Mouse (Mus musculus) midbrain, embryonic 13.5 days (tissue): ENCODE data around the gene Cdca3. TPM values are rescaled to one million over a fixed set of nuclear protein-coding genes. Genes with fewer than 3 reads are reported as not detected.
"Not testable (repeated sequence)": the region's sequence is repeated elsewhere in the genome, so short reads cannot be mapped to it uniquely, and the experiment has no call there.

Experiments
- ATAC-seq: fragments of 200-750 bp; cut with Nextera tagmentation; 2 replicates; pipeline ENCODE4 v1.8.0; 2017; ENCODE audit warnings: mild to moderate bottlenecking, moderate TSS enrichment, moderate library complexity
- H3K27ac ChIP-seq: fragments of 300-500 bp; sonication (generic); 2 replicates; pipeline ENCODE4 v1.5.1; 2015; ENCODE audit warnings: inconsistent platforms, mild to moderate bottlenecking, moderate library complexity
- H3K27me3 ChIP-seq: fragments of 300-500 bp; sonication (generic); 2 replicates; pipeline ENCODE4 v1.6.1; 2015; ENCODE audit warnings: mild to moderate bottlenecking, inconsistent platforms
- H3K36me3 ChIP-seq: fragments of 300-500 bp; sonication (generic); 2 replicates; pipeline ENCODE4 v1.6.1; 2015; ENCODE audit warnings: mild to moderate bottlenecking, inconsistent platforms
- H3K4me1 ChIP-seq: fragments of 300-500 bp; sonication (generic); replicated peaks from 2 replicates; pipeline ENCODE4 v1.6.1; 2015; ENCODE audit warnings: inconsistent platforms
- H3K4me2 ChIP-seq: fragments of 300-500 bp; sonication (generic); replicated peaks from 2 replicates; pipeline ENCODE4 v1.6.1; 2015; ENCODE audit warnings: moderate library complexity, mild to moderate bottlenecking, inconsistent platforms
- H3K4me3 ChIP-seq: fragments of 300-500 bp; sonication (generic); replicated peaks from 2 replicates; pipeline ENCODE4 v1.5.1; 2015; ENCODE audit warnings: mild to moderate bottlenecking, inconsistent platforms
- H3K9ac ChIP-seq: fragments of 300-500 bp; sonication (generic); replicated peaks from 2 replicates; pipeline ENCODE4 v1.6.1; 2015; ENCODE audit warnings: mild to moderate bottlenecking, inconsistent platforms
- H3K9me3 ChIP-seq: fragments of 300-500 bp; sonication (generic); 2 replicates; pipeline ENCODE4 v1.6.1; 2016; ENCODE audit warnings: mild to moderate bottlenecking, inconsistent platforms
- WGBS: fragments of 180-500 bp; shearing (Covaris S2); methylation state at CpG from one replicate; pipeline ENCODE4 v1.1.7; 2015; 5-methylcytosine and 5-hydroxymethylcytosine counted together
- polyA plus RNA-seq: library from polyadenylated mRNA; unstranded; fragments of >200 nt; fragmentation: Nextera tagmentation; extraction: Ambion mirVana; gene quantifications from 2 replicates; pipeline ENCODE4 v1.2.1, GENCODE M21; 2015

Cdca3 gene
- 82.7 and 89.5 TPM in 2 replicates for polyA plus RNA-seq

GRCm38 (mm10) chr6:124828868-124829798 is at the start of gene Cdca3, which contains the start of gene Usp5:
TSS of gene Cdca3 (plus strand) at chr6:124829547.
TSS of gene Usp5 (minus strand) at chr6:124829484.
- peak within 1 kb of the TSS; percentile 89 for H3K4me2 ChIP-seq
- H3K9ac ChIP-seq: peak within 1 kb of the TSS; percentile 72
- H3K27me3 ChIP-seq: no peaks in the 10 kb centered on the region
- WGBS: under 1% methylated on average over 55 of the region's 55 CpGs
- peak within 1 kb of the TSS; percentile 51 for H3K4me3 ChIP-seq
- peaks cover 35% of the 10 kb centered on the region for H3K4me1 ChIP-seq
- no peaks in the 10 kb centered on the region for H3K9me3 ChIP-seq
- ATAC-seq: peak; percentile 97
- peak within 1 kb of the TSS; percentile 92 for H3K27ac ChIP-seq
- peaks cover 37% of the 10 kb centered on the region for H3K36me3 ChIP-seq

- H3K4me2 ChIP-seq: peak overlapping the region; percentile 60
- peaks cover 17% of the 10 kb centered on the region for H3K4me1 ChIP-seq
- WGBS: 2% methylated on average over 10 of the region's 10 CpGs
- H3K9me3 ChIP-seq: no peaks in the 10 kb centered on the region
- H3K36me3 ChIP-seq: no peaks in the 10 kb centered on the region
- H3K27me3 ChIP-seq: peaks cover 7% of the 10 kb centered on the region
- peak overlapping the region; percentile 42; the same call in 1 of the 2 replicates for H3K9ac ChIP-seq
- H3K4me3 ChIP-seq: peak overlapping the region; percentile 36
- no peak overlapping the region for H3K27ac ChIP-seq
- ATAC-seq: peak; percentile 44; the same call in 1 of the 2 replicates
These were observed 49.3 kb upstream of the Cdca3 start for GRCm38 (mm10) chr6:124779984-124780416.

DNA sequence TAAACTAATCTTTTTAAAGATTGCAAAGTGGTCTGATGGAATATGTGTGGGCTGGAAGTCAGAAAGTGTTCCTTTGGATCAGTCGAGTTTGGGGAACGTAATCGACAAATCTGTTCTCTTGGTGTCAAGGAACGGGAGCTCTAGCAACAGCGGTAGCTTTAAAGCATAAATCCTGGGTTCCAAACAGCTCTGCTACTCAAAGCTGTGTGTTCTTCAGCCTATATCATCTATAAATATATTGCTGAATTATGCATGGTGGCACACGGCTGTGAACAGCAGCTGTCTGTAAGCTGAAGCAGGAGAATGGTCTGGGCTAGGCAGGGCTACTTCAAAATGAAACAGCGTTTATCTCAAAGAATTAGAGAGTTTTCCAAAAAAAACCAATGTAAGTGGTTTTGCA is 48.4 kb upstream of the Cdca3 start:
- Histone ChIP-seq H3K4me3 (no peak overlapping the region), H3K36me3 (no peaks in the 10 kb centered on the region), H3K27me3 (peaks cover 7% of the 10 kb centered on the region), H3K9ac (no peak overlapping the region), H3K4me1 (peaks cover 17% of the 10 kb centered on the region), H3K4me2 (no peak overlapping the region), H3K27ac (no peak overlapping the region), H3K9me3 (no peaks in the 10 kb centered on the region)
- WGBS: 89% methylated on average over 7 of the region's 7 CpGs
- ATAC-seq: no peak

GRCm38 (mm10) chr6:124782436-124782835 is 46.9 kb upstream of the Cdca3 start:
- H3K4me3 ChIP-seq: no peak overlapping the region
- H3K36me3 ChIP-seq: no peaks in the 10 kb centered on the region
- peaks cover 7% of the 10 kb centered on the region for H3K27me3 ChIP-seq
- H3K4me1 ChIP-seq: peaks cover 17% of the 10 kb centered on the region
- WGBS: 25% methylated on average over 6 of the region's 6 CpGs
- H3K9ac ChIP-seq: no peak overlapping the region
- ATAC-seq: no peak
- no peaks in the 10 kb centered on the region for H3K9me3 ChIP-seq
- H3K27ac ChIP-seq: no peak overlapping the region
- H3K4me2 ChIP-seq: no peak overlapping the region

GRCm38 (mm10) chr6:124786756-124787420 is 42.5 kb upstream of the Cdca3 start:
- H3K9me3 ChIP-seq: no peaks in the 10 kb centered on the region
- 0 out of 2 replicates have a peak, but pooled peaks cover 3% of the 10 kb centered on the region for H3K4me1 ChIP-seq
- no peak for ATAC-seq
- no peak overlapping the region for H3K27ac ChIP-seq
- H3K9ac ChIP-seq: no peak overlapping the region
- H3K27me3 ChIP-seq: no peaks in the 10 kb centered on the region
- 51% methylated on average over 8 of the region's 8 CpGs for WGBS
- H3K4me2 ChIP-seq: no peak overlapping the region
- H3K36me3 ChIP-seq: no peaks in the 10 kb centered on the region
- H3K4me3 ChIP-seq: no peak overlapping the region

DNA sequence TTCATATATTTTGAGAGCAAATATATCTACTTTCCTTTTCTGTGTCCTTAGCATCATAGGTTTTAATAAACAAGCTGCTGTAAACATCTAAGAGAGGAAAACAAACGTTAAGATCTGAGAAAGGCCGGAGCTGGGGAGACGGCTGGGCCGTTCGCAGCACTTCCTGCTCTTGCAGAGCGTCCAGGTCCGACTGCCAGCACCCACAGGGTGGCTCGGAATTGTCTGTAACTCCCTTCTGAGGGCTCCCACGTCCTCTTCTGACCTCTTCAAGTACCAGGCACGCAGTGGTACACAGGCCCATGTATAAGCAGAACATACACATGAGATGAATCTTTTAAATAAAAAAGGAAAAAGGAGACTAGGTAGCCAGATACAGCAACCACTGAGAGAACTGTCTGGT is 41.6 kb upstream of the Cdca3 start:
- 77% methylated on average over 10 of the region's 10 CpGs for WGBS
- no peaks in the 10 kb centered on the region for H3K4me1 ChIP-seq
- H3K27ac ChIP-seq: no peak overlapping the region
- no peaks in the 10 kb centered on the region for H3K36me3 ChIP-seq
- H3K4me2 ChIP-seq: no peak overlapping the region
- ATAC-seq: no peak
- no peak overlapping the region for H3K4me3 ChIP-seq
- no peaks in the 10 kb centered on the region for H3K9me3 ChIP-seq
- H3K27me3 ChIP-seq: no peaks in the 10 kb centered on the region
- H3K9ac ChIP-seq: no peak overlapping the region

DNA sequence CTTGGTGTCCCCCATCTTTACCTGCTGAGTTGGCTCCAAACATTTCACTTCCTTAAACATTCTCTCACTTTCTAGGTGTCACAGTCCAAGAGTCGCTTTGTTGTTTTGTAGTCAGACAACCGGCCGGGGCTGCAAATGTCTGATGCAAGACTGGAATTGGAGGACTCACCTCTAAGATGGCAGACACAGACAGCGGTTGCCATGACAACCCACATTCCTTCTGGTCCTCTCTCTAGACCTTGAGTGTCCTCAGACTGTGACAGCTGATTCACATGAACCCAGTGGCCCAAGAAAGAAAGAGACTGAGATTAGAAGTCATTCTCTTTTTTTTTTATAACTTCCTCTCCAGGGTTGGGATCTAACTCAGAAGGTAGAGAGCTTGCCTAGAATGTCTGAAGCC is 39.8 kb upstream of the Cdca3 start:
- 75% methylated on average over 4 of the region's 4 CpGs for WGBS
- H3K4me2 ChIP-seq: no peak overlapping the region
- no peaks in the 10 kb centered on the region for H3K36me3 ChIP-seq
- no peak overlapping the region for H3K9ac ChIP-seq
- ATAC-seq: no peak
- no peaks in the 10 kb centered on the region for H3K27me3 ChIP-seq
- no peak overlapping the region for H3K27ac ChIP-seq
- no peaks in the 10 kb centered on the region for H3K4me1 ChIP-seq
- no peaks in the 10 kb centered on the region for H3K9me3 ChIP-seq
- no peak overlapping the region for H3K4me3 ChIP-seq

DNA sequence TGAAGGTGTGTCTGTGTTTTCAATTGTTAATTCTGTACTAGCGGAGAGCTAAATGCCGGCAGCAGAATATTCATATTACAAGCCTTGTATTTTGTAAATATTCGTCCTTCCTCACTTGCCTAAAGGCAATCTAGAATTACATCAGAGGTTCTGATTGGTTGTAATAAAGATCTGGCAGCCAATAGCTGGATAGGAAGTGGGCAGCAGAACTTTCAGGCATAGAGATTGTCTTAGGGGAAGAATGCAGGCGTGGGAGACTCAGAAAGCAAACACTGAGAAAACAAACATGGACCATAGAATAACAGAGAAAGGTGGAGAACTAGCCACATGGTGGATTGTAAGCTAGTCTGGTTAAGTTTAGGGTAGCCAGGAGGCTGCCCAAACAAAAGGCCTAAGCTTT is 39.2 kb upstream of the Cdca3 start:
- no peaks in the 10 kb centered on the region for H3K9me3 ChIP-seq
- no peak overlapping the region for H3K4me2 ChIP-seq
- H3K27ac ChIP-seq: no peak overlapping the region
- H3K9ac ChIP-seq: no peak overlapping the region
- ATAC-seq: no peak
- no peaks in the 10 kb centered on the region for H3K36me3 ChIP-seq
- 79% methylated on average over 4 of the region's 4 CpGs for WGBS
- no peaks in the 10 kb centered on the region for H3K4me1 ChIP-seq
- H3K4me3 ChIP-seq: no peak overlapping the region
- no peaks in the 10 kb centered on the region for H3K27me3 ChIP-seq

- Histone ChIP-seq H3K27me3 (no peaks in the 10 kb centered on the region), H3K4me3 (no peak overlapping the region), H3K4me1 (no peaks in the 10 kb centered on the region), H3K36me3 (no peaks in the 10 kb centered on the region), H3K4me2 (no peak overlapping the region), H3K27ac (no peak overlapping the region), H3K9ac (no peak overlapping the region), H3K9me3 (no peaks in the 10 kb centered on the region)
- no peak for ATAC-seq
- 82% methylated on average over 3 of the region's 3 CpGs for WGBS
These were observed 37.4 kb upstream of the Cdca3 start for GRCm38 (mm10) chr6:124791911-124792310.

DNA sequence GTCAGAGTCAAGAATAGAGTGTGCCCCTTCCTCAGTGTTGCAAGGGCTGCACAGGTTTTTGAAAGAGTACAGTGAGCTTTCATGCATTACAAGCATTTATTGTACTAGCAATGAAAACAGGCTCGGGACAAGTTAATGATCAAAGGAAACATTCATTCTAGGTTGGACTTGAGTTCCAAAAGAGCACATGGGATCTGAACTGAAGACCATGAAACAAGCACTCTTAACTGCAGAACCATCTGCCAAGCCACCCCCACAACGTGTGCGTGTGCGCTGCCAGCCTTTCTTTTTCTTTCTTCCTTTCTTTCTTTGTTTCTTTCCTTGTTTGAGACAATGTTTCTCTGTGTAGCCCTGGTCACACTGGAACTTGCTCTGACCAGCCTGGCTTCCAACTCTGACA is 33.6 kb upstream of the Cdca3 start:
- no peak for ATAC-seq
- no peaks in the 10 kb centered on the region for H3K9me3 ChIP-seq
- H3K4me3 ChIP-seq: no peak overlapping the region
- no peak overlapping the region for H3K27ac ChIP-seq
- no peak overlapping the region for H3K4me2 ChIP-seq
- no peak overlapping the region for H3K9ac ChIP-seq
- no peaks in the 10 kb centered on the region for H3K27me3 ChIP-seq
- no peaks in the 10 kb centered on the region for H3K4me1 ChIP-seq
- no peaks in the 10 kb centered on the region for H3K36me3 ChIP-seq
- 74% methylated on average over 4 of the region's 4 CpGs for WGBS

GRCm38 (mm10) chr6:124796200-124796599 is 33.1 kb upstream of the Cdca3 start:
- no peak overlapping the region for H3K9ac ChIP-seq
- no peak for ATAC-seq
- H3K4me1 ChIP-seq: no peaks in the 10 kb centered on the region
- no peak overlapping the region for H3K27ac ChIP-seq
- no peaks in the 10 kb centered on the region for H3K9me3 ChIP-seq
- no peak overlapping the region for H3K4me3 ChIP-seq
- H3K36me3 ChIP-seq: no peaks in the 10 kb centered on the region
- H3K4me2 ChIP-seq: no peak overlapping the region
- 85% methylated on average over 2 of the region's 2 CpGs for WGBS
- no peaks in the 10 kb centered on the region for H3K27me3 ChIP-seq

DNA sequence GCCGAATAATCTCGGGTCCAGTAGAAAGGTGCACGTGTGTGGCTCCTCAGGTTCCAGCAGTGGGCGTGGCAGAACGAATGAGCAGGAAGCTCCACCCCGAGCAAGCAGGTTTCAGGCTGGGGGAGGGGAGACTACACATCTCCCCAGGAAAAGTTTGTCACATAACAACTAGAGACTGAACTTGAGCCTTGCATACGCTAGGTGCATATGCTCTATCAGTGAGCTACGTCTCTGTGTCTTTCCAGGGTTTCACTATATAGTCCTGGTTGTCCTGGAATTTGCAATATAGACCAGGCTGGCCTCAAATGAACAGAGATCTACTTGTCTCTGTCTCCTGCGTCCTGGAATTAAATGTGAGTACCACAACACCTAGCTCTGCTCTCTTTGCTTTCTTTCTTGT is 26.9 kb upstream of the Cdca3 start:
- H3K9ac ChIP-seq, H3K4me3 ChIP-seq, H3K36me3 ChIP-seq, H3K27ac ChIP-seq, H3K9me3 ChIP-seq, H3K4me2 ChIP-seq, ATAC-seq, H3K27me3 ChIP-seq: not testable (repeated sequence)
- peaks cover 18% of the 10 kb centered on the region for H3K4me1 ChIP-seq
- WGBS: 17% methylated on average over 5 of the region's 9 CpGs
